In genomic region chr10:98646311-98646999, GRCm38 (mm10) we compare ENCODE assay signal across 12 mouse cellular contexts.
A peak's percentile ranks its signal among the peaks of the same experiment; 100 is the strongest.
DNase-seq lines count a peak whose midpoint lies in the region; ATAC-seq and TF ChIP-seq lines count a peak whose summit lies in the region.
"Had no signal": no experiment of that assay in that cellular context is flagged by ENCODE, and none has a peak within 500 bp of the region (broad histone marks: within the 10 kb centered on the region; RNA-seq: fewer than 3 reads in every experiment).

No protein-coding gene starts in this region.

- TF ChIP-seq CTCF in thymus, adult 2 months (IDR thresholded peaks at IDR 0.05; ENCODE audit: borderline replicate concordance, control insufficient read depth, extremely low read depth, insufficient read depth, low read length, poor library complexity) = no peak

- H3K27me3 ChIP-seq in hindbrain, embryonic 14.5 days (ENCODE audit: control insufficient read depth, insufficient read depth, low read length) = no peaks in the 10 kb centered on the region
- no peaks in the 10 kb centered on the region for H3K27me3 ChIP-seq in neural tube, embryonic 13.5 days
- H3K27me3 ChIP-seq in thymus, adult 2 months (ENCODE audit: control insufficient read depth, insufficient read depth, low read length) = no peaks in the 10 kb centered on the region
- H3K27me3 ChIP-seq: embryonic facial prominence, embryonic 13.5 days; kidney, embryonic 15.5 days had no signal

- H3K9ac ChIP-seq in hindbrain, embryonic 14.5 days = no peak overlapping the region
- H3K9ac ChIP-seq in neural tube, embryonic 13.5 days = no peak overlapping the region
- H3K9ac ChIP-seq: embryonic facial prominence, embryonic 13.5 days; kidney, embryonic 15.5 days had no signal

- 0 out of 2 replicates have a peak overlapping the region, but pooled peaks have one; percentile 35 for H3K27ac ChIP-seq in hindbrain, embryonic 14.5 days
- no peak overlapping the region for H3K27ac ChIP-seq in neural tube, embryonic 13.5 days (replicated peaks)
- H3K27ac ChIP-seq in thymus, adult 2 months (ENCODE audit: control insufficient read depth, insufficient read depth, low read length) = no peak overlapping the region
- H3K27ac ChIP-seq: embryonic facial prominence, embryonic 13.5 days; kidney, embryonic 15.5 days had no signal

- ATAC-seq in hindbrain, embryonic 14.5 days (ENCODE audit: low FRiP score) = peak; percentile 68; the same call in 1 of the 2 replicates
- 0 out of 2 replicates have a peak, but pooled peaks have one; percentile 32 for ATAC-seq in neural tube, embryonic 13.5 days (ENCODE audit: low read depth)

- TF ChIP-seq POLR2A in thymus, adult 2 months (IDR thresholded peaks at IDR 0.05; ENCODE audit: control insufficient read depth, extremely low read depth, insufficient read depth, low read length, poor library complexity) = no peak

- DNase-seq in layer of hippocampus, adult 9-11 months = peak; percentile 34
- no peak for DNase-seq in layer of hippocampus, adult 9-10 months (ENCODE audit: low spot score)
- peak; percentile 58 for DNase-seq in brain, embryonic 18.5 days (ENCODE audit: low read depth, low spot score)
- no peak for DNase-seq in hindbrain, embryonic 14.5 days (ENCODE audit: low spot score)
- no peak for DNase-seq in thymus, adult 2 months
- no peak for DNase-seq in yolk sac, embryonic 10.5 days (ENCODE audit: low spot score)
- DNase-seq: lung, adult 18-20 months; spleen, adult 18-20 months; thymus, postnatal 36 days had no signal

- H3K4me1 ChIP-seq in hindbrain, embryonic 14.5 days (replicated peaks; ENCODE audit: control insufficient read depth, insufficient read depth, low read length) = 0 out of 2 replicates have a peak, but pooled peaks cover 4% of the 10 kb centered on the region
- peaks cover 5% of the 10 kb centered on the region; the same call in 1 of the 2 replicates for H3K4me1 ChIP-seq in neural tube, embryonic 13.5 days (replicated peaks)
- no peaks in the 10 kb centered on the region for H3K4me1 ChIP-seq in thymus, adult 2 months (replicated peaks; ENCODE audit: control insufficient read depth, insufficient read depth, low read length)
- H3K4me1 ChIP-seq: embryonic facial prominence, embryonic 13.5 days; kidney, embryonic 15.5 days had no signal

- WGBS in hindbrain, embryonic 14.5 days = 54% methylated on average over 8 of the region's 8 CpGs
- 73% methylated on average over 8 of the region's 8 CpGs for WGBS in neural tube, embryonic 13.5 days
- WGBS in thymus, adult 2 months = 93% methylated on average over 8 of the region's 8 CpGs

- no peak overlapping the region for H3K4me3 ChIP-seq in hindbrain, embryonic 14.5 days (replicated peaks; ENCODE audit: low read length)
- H3K4me3 ChIP-seq in neural tube, embryonic 13.5 days = no peak overlapping the region
- H3K4me3 ChIP-seq in thymus, adult 2 months (ENCODE audit: control insufficient read depth, insufficient read depth, low read length) = no peak overlapping the region
- H3K4me3 ChIP-seq: embryonic facial prominence, embryonic 13.5 days; kidney, embryonic 15.5 days had no signal

- H3K9me3 ChIP-seq in hindbrain, embryonic 14.5 days (ENCODE audit: control insufficient read depth, low read length) = no peaks in the 10 kb centered on the region
- no peaks in the 10 kb centered on the region for H3K9me3 ChIP-seq in neural tube, embryonic 13.5 days
- H3K9me3 ChIP-seq: embryonic facial prominence, embryonic 13.5 days; kidney, embryonic 15.5 days had no signal

- H3K36me3 ChIP-seq in hindbrain, embryonic 14.5 days (replicated peaks; ENCODE audit: control insufficient read depth, insufficient read depth) = no peaks in the 10 kb centered on the region
- H3K36me3 ChIP-seq in neural tube, embryonic 13.5 days = no peaks in the 10 kb centered on the region
- H3K36me3 ChIP-seq in thymus, adult 2 months (ENCODE audit: control insufficient read depth, insufficient read depth, low read length) = no peaks in the 10 kb centered on the region
- H3K36me3 ChIP-seq: embryonic facial prominence, embryonic 13.5 days; kidney, embryonic 15.5 days had no signal

- no peak overlapping the region for H3K4me2 ChIP-seq in hindbrain, embryonic 14.5 days (replicated peaks)
- no peak overlapping the region for H3K4me2 ChIP-seq in neural tube, embryonic 13.5 days
- H3K4me2 ChIP-seq: embryonic facial prominence, embryonic 13.5 days; kidney, embryonic 15.5 days had no signal

Comparison
In these comparisons a context has a peak if more than half of its experiments do, and no peak if none do; other contexts are left out.
1. DNase-seq: peak in layer of hippocampus, adult 9-11 months (single experiment) and brain, embryonic 18.5 days (single experiment); none in layer of hippocampus, adult 9-10 months (single experiment), hindbrain, embryonic 14.5 days (single experiment), thymus, adult 2 months (single experiment) and yolk sac, embryonic 10.5 days (single experiment).